Mouse (Mus musculus) hindbrain, embryonic 14.5 days (tissue): ENCODE measurements at regions not wholly inside any gene's neighbourhood (a gene's known extent, or its start where the extent isn't known, plus 50 kb on each side); places are given as distances from the start of the nearest gene placed in this dataset.

Experiments used
- ATAC-seq: fragments of 200-750 bp; cut with Nextera tagmentation; 2 replicates; pipeline ENCODE4 v1.8.0; 2017; ENCODE audit warnings: moderate number of reproducible peaks, mild to moderate bottlenecking, moderate TSS enrichment, moderate library complexity; ENCODE audit not compliant: low FRiP score
- DNase-seq: peaks from one replicate; pipeline ENCODE4 v3.0.0-alpha.2; 2015; ENCODE audit warnings: low spot score
- H3K27ac ChIP-seq: fragments of 300-500 bp; sonication (generic); 2 replicates; pipeline ENCODE4 v1.5.1; 2014; ENCODE audit warnings: mild to moderate bottlenecking, moderate library complexity
- H3K27me3 ChIP-seq: fragments of 300-500 bp; sonication (generic); 2 replicates; pipeline ENCODE4 v1.6.1; 2014; ENCODE audit warnings: mild to moderate bottlenecking, low read length, mixed read lengths; ENCODE audit not compliant: control insufficient read depth, insufficient read depth
- H3K36me3 ChIP-seq: fragments of 300-500 bp; sonication (generic); replicated peaks from 2 replicates; pipeline ENCODE4 v1.6.1; 2014; ENCODE audit not compliant: control insufficient read depth, insufficient read depth
- H3K4me1 ChIP-seq: fragments of 300-500 bp; sonication (generic); replicated peaks from 2 replicates; pipeline ENCODE4 v1.6.1; 2014; ENCODE audit warnings: antibody characterized with exemption, low read length, mixed read lengths; ENCODE audit not compliant: control insufficient read depth, insufficient read depth
- H3K4me2 ChIP-seq: fragments of 300-500 bp; sonication (generic); replicated peaks from 2 replicates; pipeline ENCODE4 v1.6.1; 2014; ENCODE audit warnings: mild to moderate bottlenecking, moderate library complexity
- H3K4me3 ChIP-seq: fragments of 300-500 bp; sonication (generic); replicated peaks from 2 replicates; pipeline ENCODE4 v1.5.1; 2014; ENCODE audit warnings: mild to moderate bottlenecking, low read length
- H3K9ac ChIP-seq: fragments of 300-500 bp; sonication (generic); 2 replicates; pipeline ENCODE4 v1.6.1; 2014
- H3K9me3 ChIP-seq: fragments of 300-500 bp; sonication (generic); 2 replicates; pipeline ENCODE4 v1.6.1; 2016; ENCODE audit warnings: low read length; ENCODE audit not compliant: control insufficient read depth
- WGBS: fragments of 180-500 bp; shearing (Covaris S2); extraction: QIAGEN DNeasy Blood & Tissue Kit; methylation state at CpG from one replicate; pipeline ENCODE4 v1.1.7; 2014; 5-methylcytosine and 5-hydroxymethylcytosine counted together

DNA sequence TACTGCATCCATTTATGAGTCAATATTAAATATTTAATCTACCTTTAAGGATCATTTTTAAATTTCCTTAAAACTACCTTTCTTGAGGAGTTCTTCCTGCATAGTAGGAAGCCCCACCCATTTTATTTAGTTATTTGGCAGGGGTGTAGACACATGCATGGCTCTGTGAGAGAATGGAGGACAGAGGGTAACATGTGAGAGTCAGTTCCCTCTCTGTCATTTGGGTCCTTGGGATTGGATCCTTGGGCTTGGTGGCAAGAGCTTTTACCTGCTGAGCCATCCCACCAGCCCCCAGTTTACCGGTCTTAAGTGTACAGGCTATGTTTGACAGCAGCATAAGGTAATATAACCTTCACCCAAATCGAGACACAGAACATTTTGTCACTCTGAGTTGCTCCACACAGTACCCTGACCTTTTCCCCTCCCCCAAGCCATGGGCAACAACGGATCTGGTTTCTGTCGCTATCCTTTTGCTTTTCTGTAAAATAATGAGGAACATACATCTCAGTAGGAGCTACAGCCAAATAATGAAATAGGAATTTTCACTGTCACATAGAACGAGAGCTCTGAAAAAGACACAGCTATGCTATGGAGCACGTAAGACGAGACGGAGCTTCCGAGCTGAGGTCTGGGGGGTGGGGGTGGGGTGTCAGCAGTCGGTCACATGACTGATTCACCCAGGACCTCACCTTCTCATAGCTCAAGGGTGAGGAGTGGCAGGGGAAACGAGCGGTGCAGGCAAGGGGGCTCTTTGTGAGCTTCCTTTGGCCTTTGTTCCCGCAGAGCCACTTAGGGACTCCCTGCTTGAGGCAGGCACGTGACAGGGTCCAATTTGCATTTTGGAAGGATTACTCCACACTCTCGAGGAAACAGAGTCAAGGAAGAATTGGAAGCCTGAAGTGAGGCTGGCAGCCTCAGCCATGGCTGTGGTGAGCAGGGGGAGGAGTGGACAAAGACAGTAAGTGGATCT is 159.2 kb downstream of the Qrsl1 start:
- DNase-seq (peak; percentile 33), ATAC-seq (peak; percentile 81)
- 5% methylated on average over 15 of the region's 15 CpGs for WGBS
- H3K4me1 ChIP-seq, result peaks cover 13% of the 10 kb centered on the region
- H3K36me3 ChIP-seq, result no peaks in the 10 kb centered on the region
- no peaks in the 10 kb centered on the region for H3K9me3 ChIP-seq
- no peak overlapping the region for H3K27ac ChIP-seq
- H3K27me3 ChIP-seq, result no peaks in the 10 kb centered on the region
- peak overlapping the region; percentile 6; the same call in 1 of the 2 replicates for H3K4me3 ChIP-seq
- peak overlapping the region; percentile 47 for H3K4me2 ChIP-seq
- H3K9ac ChIP-seq, result no peak overlapping the region

GRCm38 (mm10) chr10:43743188-43744120 is 158.1 kb downstream of the Qrsl1 start:
- Histone ChIP-seq H3K4me3 (no peak overlapping the region), H3K9me3 (no peaks in the 10 kb centered on the region), H3K27me3 (no peaks in the 10 kb centered on the region), H3K9ac (no peak overlapping the region), H3K36me3 (no peaks in the 10 kb centered on the region), H3K4me1 (peaks cover 13% of the 10 kb centered on the region), H3K27ac (no peak overlapping the region), H3K4me2 (no peak overlapping the region)
- 95% methylated on average over 7 of the region's 7 CpGs for WGBS
- ATAC-seq, result no peak
- no peak for DNase-seq

- ATAC-seq (no peak), DNase-seq (no peak)
- H3K27ac ChIP-seq, result no peak overlapping the region
- no peak overlapping the region for H3K4me3 ChIP-seq
- WGBS, result 66% methylated on average over 8 of the region's 8 CpGs
- no peak overlapping the region for H3K9ac ChIP-seq
- peaks cover 3% of the 10 kb centered on the region; the same call in 1 of the 2 replicates for H3K4me1 ChIP-seq
- H3K36me3 ChIP-seq, result no peaks in the 10 kb centered on the region
- H3K9me3 ChIP-seq, result no peaks in the 10 kb centered on the region
- H3K4me2 ChIP-seq, result no peak overlapping the region
- no peaks in the 10 kb centered on the region for H3K27me3 ChIP-seq
Measured at GRCm38 (mm10) chr10:43745931-43746630, 155.5 kb downstream of the Qrsl1 start.

DNA sequence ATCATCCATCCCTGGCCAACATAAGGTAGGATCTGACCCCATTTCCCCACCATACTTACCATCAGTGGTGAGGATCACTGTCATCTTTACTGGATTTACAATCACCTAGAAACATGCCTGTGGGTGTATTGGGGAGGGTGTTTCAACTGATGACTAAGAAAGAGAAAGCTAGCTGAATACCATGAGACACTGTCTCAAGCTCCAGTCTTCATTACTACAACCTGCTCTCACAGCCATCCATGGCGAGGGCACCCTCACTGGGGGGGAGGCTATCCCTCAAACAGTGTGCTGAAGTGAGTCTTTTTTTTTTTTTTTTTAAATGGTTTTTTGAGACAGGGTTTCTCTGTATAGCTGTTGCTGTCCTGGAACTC is 154.9 kb downstream of the Qrsl1 start:
- Histone ChIP-seq H3K36me3 (no peaks in the 10 kb centered on the region), H3K4me2 (no peak overlapping the region), H3K9ac (no peak overlapping the region), H3K4me3 (no peak overlapping the region), H3K4me1 (peaks cover 3% of the 10 kb centered on the region; the same call in 1 of the 2 replicates), H3K9me3 (no peaks in the 10 kb centered on the region), H3K27ac (no peak overlapping the region), H3K27me3 (no peaks in the 10 kb centered on the region)
- ATAC-seq (no peak), DNase-seq (no peak)
- 88% methylated on average over 1 of the region's 1 CpGs for WGBS

GRCm38 (mm10) chr10:43747541-43747940 is 154.0 kb downstream of the Qrsl1 start:
- no peaks in the 10 kb centered on the region for H3K36me3 ChIP-seq
- H3K9me3 ChIP-seq, result no peaks in the 10 kb centered on the region
- H3K9ac ChIP-seq, result no peak overlapping the region
- no peaks in the 10 kb centered on the region for H3K27me3 ChIP-seq
- H3K27ac ChIP-seq, result no peak overlapping the region
- no peak overlapping the region for H3K4me2 ChIP-seq
- ATAC-seq (no peak), DNase-seq (no peak)
- H3K4me3 ChIP-seq, result no peak overlapping the region
- 96% methylated on average over 4 of the region's 4 CpGs for WGBS
- peaks cover 3% of the 10 kb centered on the region; the same call in 1 of the 2 replicates for H3K4me1 ChIP-seq

GRCm38 (mm10) chr10:43748300-43748699 is 153.2 kb downstream of the Qrsl1 start:
- Histone ChIP-seq H3K9me3 (no peaks in the 10 kb centered on the region), H3K27me3 (no peaks in the 10 kb centered on the region), H3K9ac (no peak overlapping the region), H3K36me3 (no peaks in the 10 kb centered on the region), H3K4me2 (no peak overlapping the region), H3K4me3 (no peak overlapping the region), H3K27ac (no peak overlapping the region), H3K4me1 (no peaks in the 10 kb centered on the region)
- DNase-seq (no peak), ATAC-seq (no peak)
- 92% methylated on average over 3 of the region's 3 CpGs for WGBS

DNA sequence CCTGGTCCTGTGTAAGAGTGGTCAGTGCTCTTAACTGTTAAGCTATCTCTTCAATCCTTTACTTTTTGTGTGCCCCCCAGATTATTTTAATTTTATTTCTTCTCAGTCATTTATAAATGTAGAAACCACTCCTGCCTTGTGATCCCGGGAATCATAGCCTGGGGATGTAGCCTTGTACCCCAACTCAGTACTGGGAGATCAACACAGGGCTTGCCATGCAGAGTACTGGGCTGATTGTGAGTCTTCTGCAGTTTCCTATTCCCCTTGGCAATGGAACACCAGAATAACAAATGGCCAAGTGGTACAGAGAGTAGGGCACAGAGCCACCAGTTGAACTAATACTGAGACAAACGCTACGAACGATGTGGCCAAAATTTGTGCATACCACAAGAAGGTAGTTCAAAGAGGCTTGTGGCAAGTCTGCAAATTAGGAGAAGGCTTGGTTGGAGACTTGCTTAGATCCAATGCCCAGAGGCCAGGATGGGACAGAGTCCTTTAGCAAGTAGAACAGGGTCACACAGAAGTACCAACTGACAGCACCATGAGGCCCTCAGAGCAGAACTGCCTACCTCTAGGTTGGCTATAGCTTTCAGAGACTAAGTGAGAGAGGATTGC is 151.9 kb downstream of the Qrsl1 start:
- H3K27me3 ChIP-seq, result no peaks in the 10 kb centered on the region
- no peaks in the 10 kb centered on the region for H3K9me3 ChIP-seq
- H3K27ac ChIP-seq, result no peak overlapping the region
- DNase-seq (no peak), ATAC-seq (no peak)
- no peaks in the 10 kb centered on the region for H3K4me1 ChIP-seq
- H3K4me2 ChIP-seq, result no peak overlapping the region
- WGBS, result 91% methylated on average over 4 of the region's 4 CpGs
- H3K4me3 ChIP-seq, result no peak overlapping the region
- no peak overlapping the region for H3K9ac ChIP-seq
- no peaks in the 10 kb centered on the region for H3K36me3 ChIP-seq

GRCm38 (mm10) chr10:43750401-43750800 is 151.1 kb downstream of the Qrsl1 start:
- Histone ChIP-seq H3K27ac (no peak overlapping the region), H3K4me3 (no peak overlapping the region), H3K9me3 (no peaks in the 10 kb centered on the region), H3K36me3 (no peaks in the 10 kb centered on the region), H3K4me2 (no peak overlapping the region), H3K27me3 (no peaks in the 10 kb centered on the region), H3K9ac (no peak overlapping the region), H3K4me1 (no peaks in the 10 kb centered on the region)
- WGBS, result 92% methylated on average over 6 of the region's 6 CpGs
- no peak for DNase-seq
- no peak for ATAC-seq
